19 mouse cellular contexts compared by ENCODE assay signal in genomic region chr16:18221543-18221898, GRCm38 (mm10). TPM values are rescaled to one million over a fixed set of nuclear protein-coding genes. Genes with fewer than 3 reads are reported as not detected.
A peak's percentile ranks its signal among the peaks of the same experiment; 100 is the strongest.
DNase-seq lines count a peak whose midpoint lies in the region; ATAC-seq and TF ChIP-seq lines count a peak whose summit lies in the region.
"Had no signal": no experiment of that assay in that cellular context is flagged by ENCODE, and none has a peak within 500 bp of the region (broad histone marks: within the 10 kb centered on the region; RNA-seq: fewer than 3 reads in every experiment).

No protein-coding gene starts in this region.

- TF ChIP-seq POLR2A in cerebellum, adult 2 months (IDR thresholded peaks at IDR 0.05; ENCODE audit: borderline replicate concordance, insufficient read depth, low read length): no peak

- intact Hi-C loops in left cerebral cortex, postnatal 25 days (cut with DNase I): no loop called here

- H3K27ac ChIP-seq in cerebellum, adult 2 months (ENCODE audit: insufficient read depth, low read length): no peak overlapping the region
- peak overlapping the region; percentile 81; the same call in 1 of the 2 replicates for H3K27ac ChIP-seq in limb, embryonic 12.5 days
- no peak overlapping the region for H3K27ac ChIP-seq in limb, embryonic 10.5 days
- H3K27ac ChIP-seq: forebrain, embryonic 15.5 days; heart, embryonic 13.5 days; intestine, embryonic 15.5 days; limb, embryonic 15.5 days; midbrain, embryonic 13.5 days had no signal

- peak; percentile 19; the same call in 1 of the 2 replicates for TF ChIP-seq CTCF in cerebellum, adult 2 months (IDR thresholded peaks at IDR 0.05; ENCODE audit: borderline replicate concordance, insufficient read depth, low read depth, low read length)

- H3K27me3 ChIP-seq in cerebellum, adult 2 months (ENCODE audit: control insufficient read depth, insufficient read depth, low read length): no peaks in the 10 kb centered on the region
- H3K27me3 ChIP-seq in limb, embryonic 12.5 days: no peaks in the 10 kb centered on the region
- no peaks in the 10 kb centered on the region for H3K27me3 ChIP-seq in limb, embryonic 10.5 days (ENCODE audit: low read depth, poor library complexity, severe bottlenecking)
- H3K27me3 ChIP-seq: forebrain, embryonic 15.5 days; heart, embryonic 13.5 days; intestine, embryonic 15.5 days; limb, embryonic 15.5 days; midbrain, embryonic 13.5 days had no signal

- H3K36me3 ChIP-seq in limb, embryonic 12.5 days: peaks cover 57% of the 10 kb centered on the region
- peaks cover 57% of the 10 kb centered on the region for H3K36me3 ChIP-seq in limb, embryonic 10.5 days

- no peak overlapping the region for H3K9ac ChIP-seq in limb, embryonic 12.5 days (replicated peaks)
- H3K9ac ChIP-seq: forebrain, embryonic 15.5 days; heart, embryonic 13.5 days; intestine, embryonic 15.5 days; limb, embryonic 15.5 days; midbrain, embryonic 13.5 days had no signal

- no peak for ATAC-seq in limb, embryonic 12.5 days (ENCODE audit: insufficient number of reproducible peaks, insufficient read depth, low FRiP score, low TSS enrichment, low read depth)
- ATAC-seq in megakaryocyte-erythroid progenitor cell, adult 5-6 weeks (replicated peaks; ENCODE audit: low FRiP score, low TSS enrichment, poor library complexity, severe bottlenecking): 0 out of 2 replicates have a peak, but pooled peaks have one; percentile 9
- ATAC-seq in monocyte, adult 5-6 weeks (replicated peaks; ENCODE audit: insufficient number of reproducible peaks, low FRiP score, low TSS enrichment, poor library complexity, severe bottlenecking): no peak
- ATAC-seq: forebrain, embryonic 15.5 days; intestine, embryonic 15.5 days had no signal

- no peaks in the 10 kb centered on the region for H3K9me3 ChIP-seq in limb, embryonic 12.5 days
- no peaks in the 10 kb centered on the region for H3K9me3 ChIP-seq in limb, embryonic 10.5 days (replicated peaks)
- H3K9me3 ChIP-seq: forebrain, embryonic 15.5 days; heart, embryonic 13.5 days; hindbrain, embryonic 10.5 days; intestine, embryonic 15.5 days; limb, embryonic 15.5 days; midbrain, embryonic 13.5 days had no signal

- WGBS in cerebellum, adult 2 months: 68% methylated on average over 11 of the region's 11 CpGs
- WGBS in limb, embryonic 12.5 days: 77% methylated on average over 11 of the region's 11 CpGs
- 76% methylated on average over 11 of the region's 11 CpGs for WGBS in limb, embryonic 10.5 days

- no peak for DNase-seq in cerebellum, adult 2 months
- DNase-seq in cerebellum, adult 9-10 months: no peak
- DNase-seq in limb, embryonic 10.5 days (ENCODE audit: low spot score): no peak
- DNase-seq in A20 (ENCODE audit: low read depth, low spot score): peak; percentile 35
- no peak for DNase-seq in left cerebral cortex, postnatal 25 days (ENCODE audit: low spot score in 2 of 2)
- DNase-seq: cerebellum, adult 18-20 months; lung, postnatal 4 days had no signal

- no peak overlapping the region for H3K4me3 ChIP-seq in cerebellum, adult 2 months (replicated peaks; ENCODE audit: insufficient read depth, low read depth, low read length)
- H3K4me3 ChIP-seq in limb, embryonic 12.5 days (replicated peaks): no peak overlapping the region
- H3K4me3 ChIP-seq in limb, embryonic 10.5 days: no peak overlapping the region
- H3K4me3 ChIP-seq: forebrain, embryonic 15.5 days; heart, embryonic 13.5 days; hindbrain, embryonic 10.5 days; intestine, embryonic 15.5 days; limb, embryonic 15.5 days; midbrain, embryonic 13.5 days had no signal

- no peaks in the 10 kb centered on the region for H3K4me1 ChIP-seq in cerebellum, adult 2 months (ENCODE audit: control insufficient read depth, insufficient read depth, low read length)
- H3K4me1 ChIP-seq in limb, embryonic 12.5 days (replicated peaks): peaks cover 30% of the 10 kb centered on the region
- peaks cover 38% of the 10 kb centered on the region for H3K4me1 ChIP-seq in limb, embryonic 10.5 days
- H3K4me1 ChIP-seq: forebrain, embryonic 15.5 days had no signal

- H3K4me2 ChIP-seq in limb, embryonic 12.5 days: no peak overlapping the region
- H3K4me2 ChIP-seq: forebrain, embryonic 15.5 days; heart, embryonic 13.5 days; intestine, embryonic 15.5 days; limb, embryonic 15.5 days; midbrain, embryonic 13.5 days had no signal

RNA-seq across cellular contexts. Expression of gene Ccdc188, which starts 3.8 kb away (rescaled TPM):
- polyA plus RNA-seq in cerebellum, adult 2 months (2012; rRNA removed): not detected in 2 replicates
- not detected in 2 replicates for polyA plus RNA-seq in limb, embryonic 12.5 days (2016; fragmentation: Nextera tagmentation; extraction: Ambion mirVana)
- polyA plus RNA-seq in limb, embryonic 10.5 days (2016; fragmentation: Nextera tagmentation; extraction: Ambion mirVana): not detected in 2 replicates
- total RNA-seq in megakaryocyte-erythroid progenitor cell, adult 5-6 weeks (2014; fragmentation: Nextera tagmentation): not detected in 2 replicates
- total RNA-seq in megakaryocyte-erythroid progenitor cell, adult 5-6 weeks (2017): not detected in 2 replicates
- not detected in 3 replicates for total RNA-seq in monocyte, adult 5-6 weeks (2017)
- not detected for total RNA-seq in left cerebral cortex, postnatal 25 days (2021)
- total RNA-seq: gastrocnemius, postnatal 25 days; left cerebral cortex, adult 18-20 months had no signal
- polyA plus RNA-seq: forebrain, embryonic 15.5 days; heart, embryonic 13.5 days; intestine, embryonic 15.5 days; limb, embryonic 15.5 days; neural tube, embryonic 11.5 days had no signal

RNA-seq across cellular contexts. Expression of gene Zdhhc8, which starts 13.4 kb away (rescaled TPM):
- polyA plus RNA-seq in cerebellum, adult 2 months (2012; rRNA removed): 74.0 and 85.3 TPM in 2 replicates
- polyA plus RNA-seq in limb, embryonic 12.5 days (2016; fragmentation: Nextera tagmentation; extraction: Ambion mirVana): 18.5 and 20.0 TPM in 2 replicates
- 14.1 and 16.7 TPM in 2 replicates for polyA plus RNA-seq in limb, embryonic 10.5 days (2016; fragmentation: Nextera tagmentation; extraction: Ambion mirVana)
- total RNA-seq in megakaryocyte-erythroid progenitor cell, adult 5-6 weeks (2014; fragmentation: Nextera tagmentation): 3.1 and 4.8 TPM in 2 replicates
- total RNA-seq in megakaryocyte-erythroid progenitor cell, adult 5-6 weeks (2017): 0.56 and 4.5 TPM in 2 replicates
- 0.76 to 6.5 TPM (median 1.2 TPM) in 3 replicates for total RNA-seq in monocyte, adult 5-6 weeks (2017)
- total RNA-seq in left cerebral cortex, postnatal 25 days (2021): 100 to 1,000 TPM; 140 to 144 TPM

RNA-seq across cellular contexts. Expression of gene Trmt2a, which starts 27.0 kb away (rescaled TPM):
- 96.0 and 99.5 TPM in 2 replicates for polyA plus RNA-seq in cerebellum, adult 2 months (2012; rRNA removed)
- polyA plus RNA-seq in limb, embryonic 12.5 days (2016; fragmentation: Nextera tagmentation; extraction: Ambion mirVana): 119 and 122 TPM in 2 replicates
- 118 and 122 TPM in 2 replicates for polyA plus RNA-seq in limb, embryonic 10.5 days (2016; fragmentation: Nextera tagmentation; extraction: Ambion mirVana)
- 162 and 237 TPM in 2 replicates for total RNA-seq in megakaryocyte-erythroid progenitor cell, adult 5-6 weeks (2014; fragmentation: Nextera tagmentation)
- total RNA-seq in megakaryocyte-erythroid progenitor cell, adult 5-6 weeks (2017): 56.6 and 73.7 TPM in 2 replicates
- 78.5 to 79.6 TPM (median 79.2 TPM) in 3 replicates for total RNA-seq in monocyte, adult 5-6 weeks (2017)
- 10 to 100 TPM; 48.0 to 52.9 TPM for total RNA-seq in left cerebral cortex, postnatal 25 days (2021)

RNA-seq across cellular contexts. Expression of gene Ranbp1, which starts 27.0 kb away (rescaled TPM):
- 96.2 and 104 TPM in 2 replicates for polyA plus RNA-seq in cerebellum, adult 2 months (2012; rRNA removed)
- polyA plus RNA-seq in limb, embryonic 12.5 days (2016; fragmentation: Nextera tagmentation; extraction: Ambion mirVana): 943 and 976 TPM in 2 replicates
- 1,185 and 1,368 TPM in 2 replicates for polyA plus RNA-seq in limb, embryonic 10.5 days (2016; fragmentation: Nextera tagmentation; extraction: Ambion mirVana)
- total RNA-seq in megakaryocyte-erythroid progenitor cell, adult 5-6 weeks (2014; fragmentation: Nextera tagmentation): 485 and 544 TPM in 2 replicates
- 572 and 765 TPM in 2 replicates for total RNA-seq in megakaryocyte-erythroid progenitor cell, adult 5-6 weeks (2017)
- 90.8 to 134 TPM (median 92.1 TPM) in 3 replicates for total RNA-seq in monocyte, adult 5-6 weeks (2017)
- 10 to 100 TPM; 84.7 to 92.5 TPM for total RNA-seq in left cerebral cortex, postnatal 25 days (2021)

RNA-seq across cellular contexts. Expression of gene Gm49776, which starts 36.6 kb away (rescaled TPM):
- 0.47 TPM in 1 of 2 replicates, not detected in the other for polyA plus RNA-seq in cerebellum, adult 2 months (2012; rRNA removed)
- 3.3 and 7.5 TPM in 2 replicates for polyA plus RNA-seq in limb, embryonic 12.5 days (2016; fragmentation: Nextera tagmentation; extraction: Ambion mirVana)
- 2.5 TPM in 1 of 2 replicates, not detected in the other for polyA plus RNA-seq in limb, embryonic 10.5 days (2016; fragmentation: Nextera tagmentation; extraction: Ambion mirVana)
- not detected in 2 replicates for total RNA-seq in megakaryocyte-erythroid progenitor cell, adult 5-6 weeks (2014; fragmentation: Nextera tagmentation)
- total RNA-seq in megakaryocyte-erythroid progenitor cell, adult 5-6 weeks (2017): 0.47 TPM in 1 of 2 replicates, not detected in the other
- total RNA-seq in monocyte, adult 5-6 weeks (2017): 4.2 TPM in 1 of 3 replicates, not detected in the others
- total RNA-seq in left cerebral cortex, postnatal 25 days (2021): 1 to 10 TPM in 1 of 2 experiments, not detected in 1; 1.5 TPM
- total RNA-seq: gastrocnemius, postnatal 25 days; left cerebral cortex, adult 18-20 months had no signal
- polyA plus RNA-seq: hindbrain, embryonic 10.5 days; limb, embryonic 15.5 days; midbrain, embryonic 13.5 days had no signal

Comparison
In these comparisons a context has a peak if more than half of its experiments do, and no peak if none do; other contexts are left out.
1. RNA of gene Zdhhc8, which starts 13.4 kb away (total RNA-seq): 140 to 144 TPM in left cerebral cortex, postnatal 25 days; 0.56 to 4.8 TPM in megakaryocyte-erythroid progenitor cell, adult 5-6 weeks and 0.76 to 6.5 TPM in monocyte, adult 5-6 weeks; every median in the first group is over 10 times any median in the second.